Mouse (Mus musculus): Measurements from ENCODE around the gene Srp9.

- no peak for TF ChIP-seq CTCF (IDR thresholded peaks at IDR 0.05; ENCODE audit: low read depth)
- TF ChIP-seq EP300 (IDR thresholded peaks at IDR 0.05; ENCODE audit: low read depth) = no peak
These were observed 12.2 kb upstream of the Srp9 start for GRCm38 (mm10) chr1:182112385-182112784.
